Mouse (Mus musculus): Measurements from ENCODE around the gene Ret. TPM values are rescaled to one million over a fixed set of nuclear protein-coding genes. Genes with fewer than 3 reads are reported as not detected.

The Ret gene
- polyA plus RNA-seq, 1 experiment from 2014 or later, result 0.47 TPM

DNA sequence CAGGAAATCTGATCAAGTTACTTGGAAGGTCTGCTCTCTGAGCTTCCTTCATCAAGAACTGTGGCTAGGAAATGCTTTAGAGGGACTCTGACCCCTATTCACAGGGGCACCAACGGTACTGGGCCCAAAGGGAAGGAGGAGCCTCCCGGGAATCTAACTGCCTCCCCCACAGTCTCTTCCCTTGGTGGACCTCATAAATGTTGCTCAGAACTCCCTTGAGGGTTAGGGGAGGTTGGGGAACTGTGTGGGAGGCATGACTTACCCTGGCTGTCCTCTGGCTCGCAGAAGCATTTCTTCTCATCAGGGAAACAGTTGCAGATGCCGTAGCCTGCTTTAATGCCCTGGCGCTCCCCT is 23.6 kb downstream of the Ret start:
- 66% methylated on average over 5 of the region's 5 CpGs for WGBS
- no peak for ATAC-seq (ENCODE audit: extremely low read depth, insufficient number of reproducible peaks, low FRiP score, low TSS enrichment)
- no peak overlapping the region for H3K4me3 ChIP-seq

GRCm38 (mm10) chr6:118173251-118173974 is 24.1 kb downstream of the Ret start:
- H3K4me2 ChIP-seq, result no peak overlapping the region
- ATAC-seq (ENCODE audit: extremely low read depth, insufficient number of reproducible peaks, low FRiP score, low TSS enrichment), result no peak
- no peaks in the 10 kb centered on the region for H3K27me3 ChIP-seq (replicated peaks)
- no peaks in the 10 kb centered on the region for H3K9me3 ChIP-seq
- no peak overlapping the region for H3K9ac ChIP-seq
- no peaks in the 10 kb centered on the region for H3K4me1 ChIP-seq
- WGBS, result 82% methylated on average over 18 of the region's 18 CpGs
- H3K4me3 ChIP-seq, result no peak overlapping the region
- H3K27ac ChIP-seq (replicated peaks), result no peak overlapping the region
- H3K36me3 ChIP-seq, result no peaks in the 10 kb centered on the region

More for the DNA sequence above, 23.6 kb downstream of the Ret start:
- Histone ChIP-seq H3K9ac (no peak overlapping the region), H3K4me1 (no peaks in the 10 kb centered on the region), H3K4me2 (no peak overlapping the region), H3K9me3 (no peaks in the 10 kb centered on the region), H3K36me3 (no peaks in the 10 kb centered on the region), H3K27ac (replicated peaks) (no peak overlapping the region), H3K27me3 (replicated peaks) (no peaks in the 10 kb centered on the region)

DNA sequence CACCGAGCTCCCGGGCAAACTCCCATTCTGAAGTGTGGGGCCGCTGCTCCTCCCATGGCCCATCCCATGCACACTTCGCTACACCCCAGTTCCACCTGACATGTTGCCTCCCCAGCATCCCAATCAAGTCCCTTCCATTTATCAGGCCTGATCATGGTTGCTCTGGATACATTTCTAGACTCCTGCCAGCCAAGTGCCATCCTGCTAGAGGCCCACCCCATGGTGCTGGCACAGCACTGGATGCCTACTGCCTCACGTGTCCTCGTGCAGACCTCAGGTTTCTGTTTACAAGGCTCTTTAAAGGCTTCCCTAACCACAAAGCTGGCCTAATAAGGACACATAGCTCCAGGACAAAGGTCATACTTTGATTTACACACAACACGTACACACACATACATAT is 26.1 kb downstream of the Ret start:
- Histone ChIP-seq H3K4me3 (no peak overlapping the region), H3K9me3 (no peaks in the 10 kb centered on the region), H3K27me3 (replicated peaks) (no peaks in the 10 kb centered on the region), H3K27ac (replicated peaks) (no peak overlapping the region), H3K4me1 (no peaks in the 10 kb centered on the region), H3K36me3 (no peaks in the 10 kb centered on the region), H3K4me2 (no peak overlapping the region), H3K9ac (no peak overlapping the region)
- WGBS, result 87% methylated on average over 7 of the region's 7 CpGs
- ATAC-seq (ENCODE audit: extremely low read depth, insufficient number of reproducible peaks, low FRiP score, low TSS enrichment), result no peak

DNA sequence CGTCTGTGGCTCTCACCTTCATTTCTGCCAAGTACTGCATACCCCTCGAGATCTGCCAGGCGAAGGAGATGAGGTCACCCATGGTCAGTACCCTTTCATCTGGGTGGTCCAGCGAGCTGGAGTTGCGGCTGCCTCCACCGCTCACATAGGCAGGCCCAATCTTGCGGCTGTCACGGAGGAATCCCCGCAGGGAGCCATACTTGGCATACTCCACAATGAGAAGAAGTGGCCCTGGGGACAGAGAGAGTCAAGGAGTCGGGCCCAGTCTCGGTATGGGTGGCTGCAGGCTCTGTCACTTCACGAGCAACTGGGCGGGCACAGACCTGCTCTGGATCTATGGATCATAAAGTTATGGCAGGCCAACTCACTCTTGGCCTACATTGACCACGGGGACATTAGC is 29.4 kb downstream of the Ret start:
- Histone ChIP-seq H3K27ac (replicated peaks) (no peak overlapping the region), H3K36me3 (no peaks in the 10 kb centered on the region), H3K9ac (no peak overlapping the region), H3K4me3 (no peak overlapping the region), H3K4me1 (no peaks in the 10 kb centered on the region), H3K27me3 (replicated peaks) (no peaks in the 10 kb centered on the region), H3K9me3 (no peaks in the 10 kb centered on the region), H3K4me2 (no peak overlapping the region)
- WGBS, result 80% methylated on average over 14 of the region's 14 CpGs
- no peak for ATAC-seq (ENCODE audit: extremely low read depth, insufficient number of reproducible peaks, low FRiP score, low TSS enrichment)

- no peaks in the 10 kb centered on the region for H3K36me3 ChIP-seq
- no peaks in the 10 kb centered on the region for H3K9me3 ChIP-seq
- 78% methylated on average over 9 of the region's 9 CpGs for WGBS
- H3K27me3 ChIP-seq (replicated peaks), result no peaks in the 10 kb centered on the region
- ATAC-seq (ENCODE audit: extremely low read depth, insufficient number of reproducible peaks, low FRiP score, low TSS enrichment), result no peak
- H3K27ac ChIP-seq (replicated peaks), result no peak overlapping the region
- H3K4me2 ChIP-seq, result no peak overlapping the region
- no peak overlapping the region for H3K4me3 ChIP-seq
- no peaks in the 10 kb centered on the region for H3K4me1 ChIP-seq
- H3K9ac ChIP-seq, result no peak overlapping the region
Observed at GRCm38 (mm10) chr6:118167013-118167412, 30.5 kb downstream of the Ret start.

DNA sequence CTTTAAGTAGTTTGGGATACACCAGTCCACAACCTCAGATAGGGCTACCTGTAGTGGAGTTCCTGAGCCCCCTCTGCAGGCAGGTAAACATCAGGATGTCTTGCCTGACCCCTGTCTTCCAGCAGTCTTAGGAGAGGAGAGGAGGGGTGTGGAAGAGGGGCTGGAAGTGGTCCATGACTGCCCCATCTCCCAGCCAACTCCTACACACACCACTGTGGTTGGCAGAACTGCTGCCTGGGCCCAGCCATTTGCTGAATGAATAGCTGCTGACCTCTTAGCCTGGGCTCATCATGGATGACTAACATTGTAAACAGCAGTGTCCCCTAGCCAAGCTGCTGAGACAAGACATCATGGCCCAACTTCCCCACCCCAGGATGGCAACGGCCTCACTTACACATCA is 32.0 kb downstream of the Ret start:
- 68% methylated on average over 1 of the region's 1 CpGs for WGBS
- ATAC-seq (ENCODE audit: extremely low read depth, insufficient number of reproducible peaks, low FRiP score, low TSS enrichment), result no peak
- no peak overlapping the region for H3K4me3 ChIP-seq

GRCm38 (mm10) chr6:118164691-118165090 is 32.8 kb downstream of the Ret start:
- Histone ChIP-seq H3K4me2 (no peak overlapping the region), H3K36me3 (no peaks in the 10 kb centered on the region), H3K4me3 (no peak overlapping the region), H3K27me3 (replicated peaks) (no peaks in the 10 kb centered on the region), H3K9ac (no peak overlapping the region), H3K27ac (replicated peaks) (no peak overlapping the region), H3K4me1 (no peaks in the 10 kb centered on the region), H3K9me3 (no peaks in the 10 kb centered on the region)
- ATAC-seq (ENCODE audit: extremely low read depth, insufficient number of reproducible peaks, low FRiP score, low TSS enrichment), result no peak
- WGBS, result 40% methylated on average over 8 of the region's 8 CpGs

More for the DNA sequence above, 32.0 kb downstream of the Ret start:
- Histone ChIP-seq H3K36me3 (no peaks in the 10 kb centered on the region), H3K27ac (replicated peaks) (no peak overlapping the region), H3K4me2 (no peak overlapping the region), H3K4me1 (no peaks in the 10 kb centered on the region), H3K9me3 (no peaks in the 10 kb centered on the region), H3K9ac (no peak overlapping the region), H3K27me3 (replicated peaks) (no peaks in the 10 kb centered on the region)

DNA sequence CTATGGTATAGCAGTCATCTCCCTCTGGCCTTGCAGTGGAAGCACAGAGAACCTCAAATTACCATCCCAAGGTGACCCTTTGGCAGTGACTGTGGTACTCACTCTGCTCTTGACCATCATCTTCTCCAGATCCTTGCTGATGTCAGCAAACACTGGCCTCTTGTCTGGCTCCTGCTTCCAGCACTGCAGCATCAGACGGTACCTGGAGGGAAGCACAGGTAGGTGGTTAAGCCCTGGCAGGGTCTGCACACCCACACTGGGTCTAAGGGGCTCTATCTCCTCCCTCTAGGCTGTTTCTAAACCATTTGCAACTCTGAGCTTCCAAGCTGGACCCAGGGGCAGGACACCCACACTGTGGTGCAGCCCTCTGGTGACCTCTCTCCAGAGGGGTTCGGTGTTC is 34.4 kb downstream of the Ret start:
- Histone ChIP-seq H3K36me3 (no peaks in the 10 kb centered on the region), H3K4me2 (no peak overlapping the region), H3K9me3 (no peaks in the 10 kb centered on the region), H3K27ac (replicated peaks) (no peak overlapping the region), H3K4me1 (no peaks in the 10 kb centered on the region), H3K27me3 (replicated peaks) (0 out of 2 replicates have a peak, but pooled peaks cover 4% of the 10 kb centered on the region), H3K9ac (no peak overlapping the region), H3K4me3 (no peak overlapping the region)
- no peak for ATAC-seq (ENCODE audit: extremely low read depth, insufficient number of reproducible peaks, low FRiP score, low TSS enrichment)
- 75% methylated on average over 2 of the region's 2 CpGs for WGBS

GRCm38 (mm10) chr6:118162457-118163082 is 34.9 kb downstream of the Ret start:
- Histone ChIP-seq H3K4me2 (no peak overlapping the region), H3K4me1 (no peaks in the 10 kb centered on the region), H3K27me3 (replicated peaks) (0 out of 2 replicates have a peak, but pooled peaks cover 4% of the 10 kb centered on the region), H3K36me3 (no peaks in the 10 kb centered on the region), H3K4me3 (no peak overlapping the region), H3K27ac (replicated peaks) (no peak overlapping the region), H3K9ac (no peak overlapping the region), H3K9me3 (no peaks in the 10 kb centered on the region)
- 85% methylated on average over 12 of the region's 12 CpGs for WGBS
- ATAC-seq (ENCODE audit: extremely low read depth, insufficient number of reproducible peaks, low FRiP score, low TSS enrichment), result no peak

- no peak for ATAC-seq (ENCODE audit: extremely low read depth, insufficient number of reproducible peaks, low FRiP score, low TSS enrichment)
- H3K27me3 ChIP-seq (replicated peaks), result no peaks in the 10 kb centered on the region
- no peak overlapping the region for H3K27ac ChIP-seq (replicated peaks)
- no peak overlapping the region for H3K9ac ChIP-seq
- H3K4me3 ChIP-seq, result no peak overlapping the region
- no peak overlapping the region for H3K4me2 ChIP-seq
- no peaks in the 10 kb centered on the region for H3K4me1 ChIP-seq
- no peaks in the 10 kb centered on the region for H3K36me3 ChIP-seq
- 76% methylated on average over 5 of the region's 5 CpGs for WGBS
- 0 out of 2 replicates have a peak, but pooled peaks cover 3% of the 10 kb centered on the region for H3K9me3 ChIP-seq
Observed at GRCm38 (mm10) chr6:118153091-118153490, 44.4 kb downstream of the Ret start.

GRCm38 (mm10) chr6:118150988-118151387 is 46.5 kb downstream of the Ret start:
- H3K27me3 ChIP-seq (replicated peaks), result no peaks in the 10 kb centered on the region
- H3K4me3 ChIP-seq, result no peak overlapping the region
- no peak overlapping the region for H3K27ac ChIP-seq (replicated peaks)
- H3K9me3 ChIP-seq, result no peaks in the 10 kb centered on the region
- 69% methylated on average over 8 of the region's 8 CpGs for WGBS
- ATAC-seq (ENCODE audit: extremely low read depth, insufficient number of reproducible peaks, low FRiP score, low TSS enrichment), result no peak
- H3K4me2 ChIP-seq, result no peak overlapping the region
- H3K9ac ChIP-seq, result no peak overlapping the region
- H3K4me1 ChIP-seq, result no peaks in the 10 kb centered on the region
- no peaks in the 10 kb centered on the region for H3K36me3 ChIP-seq

DNA sequence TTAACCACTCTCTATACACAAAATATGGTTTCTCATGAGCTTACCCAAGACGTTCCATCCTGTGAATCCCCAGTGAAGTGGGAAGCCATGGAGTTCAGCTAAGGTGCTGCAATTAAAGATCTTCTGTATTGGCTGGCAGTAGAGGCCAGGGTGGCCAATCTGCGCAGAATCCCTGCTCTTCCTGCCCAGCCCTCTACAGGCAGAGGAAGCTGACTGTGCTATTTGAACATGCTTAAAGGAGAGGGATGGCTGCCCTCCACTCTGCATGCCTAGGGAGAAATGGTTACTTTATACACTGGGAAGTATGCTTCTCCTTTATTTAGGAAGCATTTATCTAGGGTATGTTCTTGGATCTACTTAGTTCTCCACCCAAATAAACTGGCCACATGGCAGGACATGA is 47.0 kb downstream of the Ret start:
- Histone ChIP-seq H3K27me3 (replicated peaks) (no peaks in the 10 kb centered on the region), H3K27ac (replicated peaks) (no peak overlapping the region), H3K4me1 (no peaks in the 10 kb centered on the region), H3K36me3 (no peaks in the 10 kb centered on the region), H3K4me3 (no peak overlapping the region), H3K9me3 (no peaks in the 10 kb centered on the region), H3K9ac (no peak overlapping the region), H3K4me2 (no peak overlapping the region)
- WGBS, result 68% methylated on average over 2 of the region's 2 CpGs
- ATAC-seq (ENCODE audit: extremely low read depth, insufficient number of reproducible peaks, low FRiP score, low TSS enrichment), result no peak

Measured in heart, embryonic 13.5 days (tissue).